ENCODE assay signal across 14 mouse cellular contexts in the genomic region with DNA sequence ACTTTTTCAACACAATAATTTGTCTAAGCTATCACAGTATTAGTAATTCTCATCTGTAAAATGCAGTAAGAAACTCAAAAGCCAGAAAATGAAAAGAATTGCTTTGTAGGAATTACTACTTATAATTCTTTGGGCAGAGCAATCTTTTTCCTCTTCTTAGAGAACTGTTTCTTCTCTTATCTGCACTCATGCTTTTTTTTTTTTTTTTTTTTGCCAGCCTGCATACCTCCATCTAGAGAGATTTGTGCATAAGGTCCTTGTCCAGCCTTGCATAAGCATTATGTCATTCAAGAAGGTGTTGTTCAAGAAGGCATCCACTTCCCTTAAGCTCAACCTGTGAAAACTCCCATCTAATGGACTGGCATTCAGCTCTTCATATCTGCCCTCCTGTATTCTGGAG. TPM values are rescaled to one million over a fixed set of nuclear protein-coding genes. Genes with fewer than 3 reads are reported as not detected.
DNase-seq lines count a peak whose midpoint lies in the region; ATAC-seq lines count a peak whose summit lies in the region.
"Had no signal": no experiment of that assay in that cellular context is flagged by ENCODE, and none has a peak within 500 bp of the region (broad histone marks: within the 10 kb centered on the region; RNA-seq: fewer than 3 reads in every experiment).

No protein-coding gene starts in this region.

- H3K4me3 ChIP-seq in hindbrain, embryonic 16.5 days (ENCODE audit: low read length): no peak overlapping the region
- no peak overlapping the region for H3K4me3 ChIP-seq in hindbrain, embryonic 10.5 days
- no peak overlapping the region for H3K4me3 ChIP-seq in midbrain, embryonic 14.5 days (replicated peaks; ENCODE audit: low read depth, low read length)
- no peak overlapping the region for H3K4me3 ChIP-seq in midbrain, embryonic 15.5 days

- no peaks in the 10 kb centered on the region for H3K36me3 ChIP-seq in hindbrain, embryonic 16.5 days (ENCODE audit: control insufficient read depth, insufficient read depth, low read length)
- no peaks in the 10 kb centered on the region for H3K36me3 ChIP-seq in hindbrain, embryonic 10.5 days
- 0 out of 2 replicates have a peak, but pooled peaks cover 4% of the 10 kb centered on the region for H3K36me3 ChIP-seq in midbrain, embryonic 14.5 days (ENCODE audit: control insufficient read depth, insufficient read depth, low read length)
- H3K36me3 ChIP-seq in midbrain, embryonic 15.5 days (replicated peaks): no peaks in the 10 kb centered on the region; the same call in 1 of the 2 replicates
- H3K36me3 ChIP-seq: embryonic facial prominence, embryonic 12.5 days; heart, embryonic 15.5 days had no signal

- no peak for ATAC-seq in hindbrain, embryonic 16.5 days
- no peak for ATAC-seq in midbrain, embryonic 14.5 days (ENCODE audit: low FRiP score, low TSS enrichment)
- ATAC-seq in midbrain, embryonic 15.5 days (replicated peaks): no peak

- H3K27ac ChIP-seq in hindbrain, embryonic 16.5 days (ENCODE audit: low read depth, low read length): no peak overlapping the region
- no peak overlapping the region for H3K27ac ChIP-seq in hindbrain, embryonic 10.5 days
- H3K27ac ChIP-seq in midbrain, embryonic 14.5 days (replicated peaks; ENCODE audit: low read depth, low read length): no peak overlapping the region
- H3K27ac ChIP-seq in midbrain, embryonic 15.5 days: no peak overlapping the region
- H3K27ac ChIP-seq: embryonic facial prominence, embryonic 12.5 days; heart, embryonic 15.5 days had no signal

- peaks cover 4% of the 10 kb centered on the region; the same call in 1 of the 2 replicates for H3K4me1 ChIP-seq in hindbrain, embryonic 16.5 days (ENCODE audit: control insufficient read depth, insufficient read depth, low read depth, low read length)
- peaks cover 7% of the 10 kb centered on the region; the same call in 1 of the 2 replicates for H3K4me1 ChIP-seq in hindbrain, embryonic 10.5 days (replicated peaks)
- peaks cover 5% of the 10 kb centered on the region; the same call in 1 of the 2 replicates for H3K4me1 ChIP-seq in midbrain, embryonic 14.5 days (ENCODE audit: control insufficient read depth, insufficient read depth, low read length)
- H3K4me1 ChIP-seq in midbrain, embryonic 15.5 days: peaks cover 14% of the 10 kb centered on the region
- H3K4me1 ChIP-seq: embryonic facial prominence, embryonic 12.5 days had no signal

- peak overlapping the region; percentile 52; the same call in 1 of the 2 replicates for H3K4me2 ChIP-seq in hindbrain, embryonic 16.5 days (ENCODE audit: low read length)
- peak overlapping the region; percentile 78 for H3K4me2 ChIP-seq in midbrain, embryonic 14.5 days (ENCODE audit: low read length)
- no peak overlapping the region for H3K4me2 ChIP-seq in midbrain, embryonic 15.5 days

- H3K9me3 ChIP-seq in hindbrain, embryonic 16.5 days (ENCODE audit: control insufficient read depth, low read length): no peaks in the 10 kb centered on the region
- H3K9me3 ChIP-seq in hindbrain, embryonic 10.5 days: no peaks in the 10 kb centered on the region
- H3K9me3 ChIP-seq in midbrain, embryonic 14.5 days (ENCODE audit: control insufficient read depth, low read length): no peaks in the 10 kb centered on the region
- H3K9me3 ChIP-seq in midbrain, embryonic 15.5 days: no peaks in the 10 kb centered on the region
- H3K9me3 ChIP-seq: embryonic facial prominence, embryonic 12.5 days; heart, embryonic 15.5 days had no signal

- no peak overlapping the region for H3K9ac ChIP-seq in hindbrain, embryonic 16.5 days (ENCODE audit: low read depth, low read length)
- H3K9ac ChIP-seq in midbrain, embryonic 14.5 days (replicated peaks; ENCODE audit: low read length): no peak overlapping the region
- no peak overlapping the region for H3K9ac ChIP-seq in midbrain, embryonic 15.5 days
- H3K9ac ChIP-seq: embryonic facial prominence, embryonic 12.5 days; heart, embryonic 15.5 days had no signal

- DNase-seq in hindbrain, embryonic 10.5 days (ENCODE audit: low spot score): no peak
- DNase-seq in midbrain, embryonic 14.5 days: no peak
- DNase-seq in induced T-regulatory cell, adult 2 months (ENCODE audit: low read depth): peak; percentile 25
- DNase-seq in embryo, embryonic 11 days: no peak
- DNase-seq: adrenal gland, adult 8-10 months; adrenal gland, postnatal 36 days; cerebellum, adult 2 months; gastrocnemius, postnatal 14 days; heart, adult 2 months; heart, postnatal 14 days had no signal

- no peaks in the 10 kb centered on the region for H3K27me3 ChIP-seq in hindbrain, embryonic 16.5 days (replicated peaks; ENCODE audit: control insufficient read depth, insufficient read depth, low read length)
- H3K27me3 ChIP-seq in hindbrain, embryonic 10.5 days (ENCODE audit: insufficient read depth, poor library complexity, severe bottlenecking): no peaks in the 10 kb centered on the region
- H3K27me3 ChIP-seq in midbrain, embryonic 14.5 days (ENCODE audit: control insufficient read depth, insufficient read depth, low read length): no peaks in the 10 kb centered on the region
- no peaks in the 10 kb centered on the region for H3K27me3 ChIP-seq in midbrain, embryonic 15.5 days (replicated peaks)
- H3K27me3 ChIP-seq: embryonic facial prominence, embryonic 12.5 days; heart, embryonic 15.5 days had no signal

RNA-seq across cellular contexts. Expression of a gene that starts 1.0 kb away (rescaled TPM):
- 1.4 and 2.4 TPM in 2 replicates for polyA plus RNA-seq in hindbrain, embryonic 16.5 days (2015; fragmentation: Nextera tagmentation; extraction: Ambion mirVana)
- polyA plus RNA-seq in hindbrain, embryonic 10.5 days (2016; fragmentation: Nextera tagmentation; extraction: Ambion mirVana): 2.8 and 3.0 TPM in 2 replicates
- 2.1 and 3.7 TPM in 2 replicates for polyA plus RNA-seq in midbrain, embryonic 14.5 days (2014; fragmentation: Nextera tagmentation; extraction: Ambion mirVana)
- polyA plus RNA-seq in midbrain, embryonic 15.5 days (2015; fragmentation: Nextera tagmentation; extraction: Ambion mirVana): 1.7 and 2.4 TPM in 2 replicates

RNA-seq across cellular contexts. Expression of a gene that starts 48.6 kb away (rescaled TPM):
- polyA plus RNA-seq in hindbrain, embryonic 16.5 days (2015; fragmentation: Nextera tagmentation; extraction: Ambion mirVana): 21.4 and 24.5 TPM in 2 replicates
- polyA plus RNA-seq in hindbrain, embryonic 10.5 days (2016; fragmentation: Nextera tagmentation; extraction: Ambion mirVana): 10.6 and 12.6 TPM in 2 replicates
- 30.2 and 38.5 TPM in 2 replicates for polyA plus RNA-seq in midbrain, embryonic 14.5 days (2014; fragmentation: Nextera tagmentation; extraction: Ambion mirVana)
- 27.2 and 27.7 TPM in 2 replicates for polyA plus RNA-seq in midbrain, embryonic 15.5 days (2015; fragmentation: Nextera tagmentation; extraction: Ambion mirVana)

RNA-seq across cellular contexts. Expression of a gene that starts 48.9 kb away (rescaled TPM):
- polyA plus RNA-seq in hindbrain, embryonic 16.5 days (2015; fragmentation: Nextera tagmentation; extraction: Ambion mirVana): 20.5 and 20.7 TPM in 2 replicates
- 22.2 and 28.7 TPM in 2 replicates for polyA plus RNA-seq in hindbrain, embryonic 10.5 days (2016; fragmentation: Nextera tagmentation; extraction: Ambion mirVana)
- 22.9 and 28.5 TPM in 2 replicates for polyA plus RNA-seq in midbrain, embryonic 14.5 days (2014; fragmentation: Nextera tagmentation; extraction: Ambion mirVana)
- polyA plus RNA-seq in midbrain, embryonic 15.5 days (2015; fragmentation: Nextera tagmentation; extraction: Ambion mirVana): 19.1 and 25.4 TPM in 2 replicates
